15 mouse cellular contexts compared by ENCODE assay signal in genomic region chr11:86828396-86828795, GRCm38 (mm10). TPM values are rescaled to one million over a fixed set of nuclear protein-coding genes. Genes with fewer than 3 reads are reported as not detected.
DNase-seq lines count a peak whose midpoint lies in the region; ATAC-seq and TF ChIP-seq lines count a peak whose summit lies in the region.
"Had no signal": no experiment of that assay in that cellular context is flagged by ENCODE, and none has a peak within 500 bp of the region (broad histone marks: within the 10 kb centered on the region; RNA-seq: fewer than 3 reads in every experiment).

No protein-coding gene starts in this region.

- no peak overlapping the region for H3K4me3 ChIP-seq in gastrocnemius, adult 2 months
- no peak overlapping the region for H3K4me3 ChIP-seq in kidney, embryonic 16.5 days (ENCODE audit: low read length)
- H3K4me3 ChIP-seq: embryonic facial prominence, embryonic 15.5 days; limb, embryonic 15.5 days had no signal

- TF ChIP-seq CTCF in gastrocnemius, adult 2 months (IDR thresholded peaks at IDR 0.05) = no peak

- WGBS in kidney, embryonic 16.5 days = 30% methylated on average over 6 of the region's 6 CpGs

- H3K36me3 ChIP-seq in kidney, embryonic 16.5 days (ENCODE audit: insufficient read depth, low read length) = no peaks in the 10 kb centered on the region
- H3K36me3 ChIP-seq: embryonic facial prominence, embryonic 15.5 days; limb, embryonic 15.5 days had no signal

- peak overlapping the region; percentile 28; the same call in 1 of the 2 replicates for H3K27ac ChIP-seq in gastrocnemius, adult 2 months
- peak overlapping the region; percentile 7; the same call in 1 of the 2 replicates for H3K27ac ChIP-seq in kidney, embryonic 16.5 days (ENCODE audit: low read length)
- H3K27ac ChIP-seq: embryonic facial prominence, embryonic 15.5 days; hindbrain, postnatal 0 days; limb, embryonic 15.5 days had no signal

- no peak for DNase-seq in gastrocnemius, adult 2 months
- DNase-seq in gastrocnemius, postnatal 4 days (ENCODE audit: low spot score in 2 of 2) = no peak
- DNase-seq in kidney, postnatal 25 days = no peak
- peak; percentile 61 for DNase-seq in thymus, postnatal 0 days (ENCODE audit: low spot score)
- DNase-seq in thymus, adult 18-20 months = no peak
- no peak for DNase-seq in left cerebral cortex, adult 9 months (ENCODE audit: low spot score in 2 of 2)
- no peak for DNase-seq in liver
- DNase-seq: adrenal gland, adult 2 months; cerebellum, postnatal 25 days; forebrain, postnatal 0 days; gastrocnemius, postnatal 36 days had no signal

- intact Hi-C loops in gastrocnemius, adult 2 months (cut with DNase I) = no loop called here

- H3K27me3 ChIP-seq in kidney, embryonic 16.5 days (ENCODE audit: insufficient read depth, low read length) = no peaks in the 10 kb centered on the region
- H3K27me3 ChIP-seq: embryonic facial prominence, embryonic 15.5 days; limb, embryonic 15.5 days had no signal

- no peak for ATAC-seq in kidney, embryonic 16.5 days (ENCODE audit: low FRiP score, low TSS enrichment)
- ATAC-seq: forebrain, postnatal 0 days; hindbrain, postnatal 0 days had no signal

- peaks cover 6% of the 10 kb centered on the region; the same call in 1 of the 2 replicates for H3K4me1 ChIP-seq in kidney, embryonic 16.5 days (ENCODE audit: insufficient read depth, low read length)
- H3K4me1 ChIP-seq: embryonic facial prominence, embryonic 15.5 days; limb, embryonic 15.5 days had no signal

- no peaks in the 10 kb centered on the region for H3K9me3 ChIP-seq in kidney, embryonic 16.5 days (ENCODE audit: low read length)
- H3K9me3 ChIP-seq: embryonic facial prominence, embryonic 15.5 days; limb, embryonic 15.5 days had no signal

- no peak overlapping the region for H3K9ac ChIP-seq in kidney, embryonic 16.5 days (replicated peaks; ENCODE audit: low read length)
- H3K9ac ChIP-seq: embryonic facial prominence, embryonic 15.5 days; forebrain, postnatal 0 days; limb, embryonic 15.5 days had no signal

- H3K4me2 ChIP-seq in kidney, embryonic 16.5 days (replicated peaks; ENCODE audit: low read depth, low read length) = no peak overlapping the region
- H3K4me2 ChIP-seq: embryonic facial prominence, embryonic 15.5 days; limb, embryonic 15.5 days had no signal

RNA-seq across cellular contexts. Expression of gene Dhx40, which starts 20.9 kb away (rescaled TPM):
- total RNA-seq in gastrocnemius, adult 2 months (2021) = 10 to 100 TPM in 1 of 2 experiments, 1 to 10 TPM in 1; 9.8 to 11.1 TPM
- 10 to 100 TPM; 15.8 to 16.7 TPM for total RNA-seq in gastrocnemius, postnatal 4 days (2021)
- 37.8 and 38.4 TPM in 2 replicates for polyA plus RNA-seq in kidney, embryonic 16.5 days (2015; fragmentation: Nextera tagmentation; extraction: Ambion mirVana)
- polyA plus RNA-seq in thymus, postnatal 0 days (2015; fragmentation: Nextera tagmentation; extraction: Ambion mirVana) = 20.2 and 20.3 TPM in 2 replicates
